Mouse (Mus musculus) midbrain, embryonic 12.5 days (tissue): ENCODE measurements at regions not wholly inside any gene's neighbourhood (a gene's known extent, or its start where the extent isn't known, plus 50 kb on each side); places are given as distances from the start of the nearest gene placed in this dataset.

ENCODE experiments used
- ATAC-seq: fragments of 200-750 bp; cut with Nextera tagmentation; 2 replicates; pipeline ENCODE4 v1.8.0; 2017; ENCODE audit warnings: low read depth, moderate TSS enrichment, moderate library complexity; ENCODE audit not compliant: low FRiP score
- H3K27ac ChIP-seq: fragments of 300-500 bp; sonication (generic); replicated peaks from 2 replicates; pipeline ENCODE4 v1.5.1; 2016; ENCODE audit warnings: mild to moderate bottlenecking
- H3K27me3 ChIP-seq: fragments of 300-500 bp; sonication (generic); 2 replicates; pipeline ENCODE4 v1.6.1; 2016; ENCODE audit warnings: mild to moderate bottlenecking
- H3K36me3 ChIP-seq: fragments of 300-500 bp; sonication (generic); 2 replicates; pipeline ENCODE4 v1.6.1; 2016
- H3K4me1 ChIP-seq: fragments of 300-500 bp; sonication (generic); 2 replicates; pipeline ENCODE4 v1.6.1; 2016
- H3K4me2 ChIP-seq: fragments of 300-500 bp; sonication (generic); replicated peaks from 2 replicates; pipeline ENCODE4 v1.6.1; 2016; ENCODE audit warnings: mild to moderate bottlenecking, moderate library complexity
- H3K4me3 ChIP-seq: fragments of 300-500 bp; sonication (generic); 2 replicates; pipeline ENCODE4 v1.5.1; 2016; ENCODE audit warnings: mild to moderate bottlenecking
- H3K9ac ChIP-seq: fragments of 300-500 bp; sonication (generic); replicated peaks from 2 replicates; pipeline ENCODE4 v1.6.1; 2016; ENCODE audit warnings: mild to moderate bottlenecking, moderate library complexity
- H3K9me3 ChIP-seq: fragments of 300-500 bp; sonication (generic); 2 replicates; pipeline ENCODE4 v1.6.1; 2016; ENCODE audit warnings: mild to moderate bottlenecking
- WGBS: fragments of 180-500 bp; shearing (Covaris S2); methylation state at CpG from one replicate; pipeline ENCODE4 v1.1.7; 2016; 5-methylcytosine and 5-hydroxymethylcytosine counted together

GRCm38 (mm10) chr9:23122524-23122923 lies 100.4 kb upstream of the Bmper start:
- H3K4me2 ChIP-seq, result no peak overlapping the region
- H3K4me3 ChIP-seq, result no peak overlapping the region
- no peaks in the 10 kb centered on the region for H3K9me3 ChIP-seq
- no peak overlapping the region for H3K27ac ChIP-seq
- ATAC-seq, result no peak
- 91% methylated on average over 5 of the region's 5 CpGs for WGBS
- no peaks in the 10 kb centered on the region for H3K27me3 ChIP-seq
- H3K4me1 ChIP-seq, result peaks cover 13% of the 10 kb centered on the region
- no peaks in the 10 kb centered on the region for H3K36me3 ChIP-seq
- no peak overlapping the region for H3K9ac ChIP-seq

GRCm38 (mm10) chr9:23123452-23123851 lies 99.4 kb upstream of the Bmper start:
- Histone ChIP-seq H3K36me3 (no peaks in the 10 kb centered on the region), H3K4me1 (peaks cover 19% of the 10 kb centered on the region), H3K27ac (no peak overlapping the region), H3K4me2 (no peak overlapping the region), H3K9me3 (no peaks in the 10 kb centered on the region), H3K9ac (no peak overlapping the region), H3K27me3 (no peaks in the 10 kb centered on the region), H3K4me3 (no peak overlapping the region)
- WGBS, result 93% methylated on average over 3 of the region's 3 CpGs
- ATAC-seq, result no peak

GRCm38 (mm10) chr9:23125761-23126704 lies 96.8 kb upstream of the Bmper start:
- WGBS, result 30% methylated on average over 10 of the region's 10 CpGs
- Histone ChIP-seq H3K27ac (peak overlapping the region; percentile 20; the same call in 1 of the 2 replicates), H3K4me1 (peaks cover 19% of the 10 kb centered on the region), H3K4me2 (no peak overlapping the region), H3K9me3 (no peaks in the 10 kb centered on the region), H3K27me3 (no peaks in the 10 kb centered on the region), H3K4me3 (no peak overlapping the region), H3K9ac (no peak overlapping the region), H3K36me3 (no peaks in the 10 kb centered on the region)
- peak; percentile 66 for ATAC-seq

- Histone ChIP-seq H3K27ac (no peak overlapping the region; the same call in 1 of the 2 replicates), H3K9ac (no peak overlapping the region), H3K36me3 (no peaks in the 10 kb centered on the region), H3K4me2 (no peak overlapping the region), H3K9me3 (no peaks in the 10 kb centered on the region), H3K27me3 (no peaks in the 10 kb centered on the region), H3K4me3 (no peak overlapping the region), H3K4me1 (peaks cover 19% of the 10 kb centered on the region)
- 38% methylated on average over 9 of the region's 9 CpGs for WGBS
- peak; percentile 67; the same call in 1 of the 2 replicates for ATAC-seq
Observed at GRCm38 (mm10) chr9:23127338-23128017, 95.4 kb upstream of the Bmper start.

GRCm38 (mm10) chr9:23128018-23128369 lies 94.9 kb upstream of the Bmper start:
- Histone ChIP-seq H3K9me3 (no peaks in the 10 kb centered on the region), H3K4me3 (no peak overlapping the region), H3K4me2 (no peak overlapping the region), H3K4me1 (peaks cover 19% of the 10 kb centered on the region), H3K9ac (no peak overlapping the region), H3K27ac (no peak overlapping the region; the same call in 1 of the 2 replicates), H3K36me3 (no peaks in the 10 kb centered on the region), H3K27me3 (no peaks in the 10 kb centered on the region)
- ATAC-seq, result no peak
- WGBS, result 66% methylated on average over 2 of the region's 2 CpGs

- Histone ChIP-seq H3K4me2 (no peak overlapping the region), H3K36me3 (no peaks in the 10 kb centered on the region), H3K9me3 (no peaks in the 10 kb centered on the region), H3K27ac (no peak overlapping the region), H3K4me3 (no peak overlapping the region), H3K4me1 (no peaks in the 10 kb centered on the region), H3K27me3 (no peaks in the 10 kb centered on the region), H3K9ac (no peak overlapping the region)
- no peak for ATAC-seq
- WGBS, result 84% methylated on average over 2 of the region's 2 CpGs
Observed at GRCm38 (mm10) chr9:23134006-23134405, 88.9 kb upstream of the Bmper start.

GRCm38 (mm10) chr9:23134421-23135118 lies 88.3 kb upstream of the Bmper start:
- H3K4me3 ChIP-seq, result no peak overlapping the region
- H3K27me3 ChIP-seq, result no peaks in the 10 kb centered on the region
- H3K9ac ChIP-seq, result no peak overlapping the region
- no peak for ATAC-seq
- no peaks in the 10 kb centered on the region for H3K36me3 ChIP-seq
- no peak overlapping the region for H3K4me2 ChIP-seq
- no peaks in the 10 kb centered on the region for H3K9me3 ChIP-seq
- H3K27ac ChIP-seq, result no peak overlapping the region
- H3K4me1 ChIP-seq, result no peaks in the 10 kb centered on the region
- WGBS, result 80% methylated on average over 12 of the region's 12 CpGs

GRCm38 (mm10) chr9:23136511-23136910 lies 86.4 kb upstream of the Bmper start:
- no peaks in the 10 kb centered on the region for H3K9me3 ChIP-seq
- H3K36me3 ChIP-seq, result no peaks in the 10 kb centered on the region
- ATAC-seq, result no peak
- no peak overlapping the region for H3K4me2 ChIP-seq
- H3K4me1 ChIP-seq, result no peaks in the 10 kb centered on the region
- H3K27ac ChIP-seq, result no peak overlapping the region
- H3K9ac ChIP-seq, result no peak overlapping the region
- H3K4me3 ChIP-seq, result no peak overlapping the region
- H3K27me3 ChIP-seq, result no peaks in the 10 kb centered on the region
- 89% methylated on average over 5 of the region's 5 CpGs for WGBS

- Histone ChIP-seq H3K9ac (no peak overlapping the region), H3K4me3 (no peak overlapping the region), H3K27ac (no peak overlapping the region), H3K4me2 (no peak overlapping the region), H3K27me3 (no peaks in the 10 kb centered on the region), H3K4me1 (no peaks in the 10 kb centered on the region), H3K36me3 (no peaks in the 10 kb centered on the region), H3K9me3 (no peaks in the 10 kb centered on the region)
- no peak for ATAC-seq
- whole genome bisulfite sequencing, result 64% methylated on average over 5 of the region's 5 CpGs
Observed at GRCm38 (mm10) chr9:23137682-23138210, 85.1 kb upstream of the Bmper start.

- Histone ChIP-seq H3K27ac (no peak overlapping the region), H3K9me3 (no peaks in the 10 kb centered on the region), H3K27me3 (no peaks in the 10 kb centered on the region), H3K36me3 (no peaks in the 10 kb centered on the region), H3K4me2 (no peak overlapping the region), H3K4me3 (no peak overlapping the region), H3K4me1 (no peaks in the 10 kb centered on the region), H3K9ac (no peak overlapping the region)
- 36% methylated on average over 4 of the region's 4 CpGs for WGBS
- ATAC-seq, result peak; percentile 63
Observed at GRCm38 (mm10) chr9:23139580-23140162, 83.2 kb upstream of the Bmper start.

- Histone ChIP-seq H3K9me3 (no peaks in the 10 kb centered on the region), H3K4me1 (no peaks in the 10 kb centered on the region), H3K27ac (no peak overlapping the region), H3K27me3 (no peaks in the 10 kb centered on the region), H3K9ac (no peak overlapping the region), H3K4me3 (no peak overlapping the region), H3K4me2 (no peak overlapping the region), H3K36me3 (no peaks in the 10 kb centered on the region)
- 85% methylated on average over 7 of the region's 7 CpGs for WGBS
- no peak for ATAC-seq
Observed at GRCm38 (mm10) chr9:23144281-23144680, 78.6 kb upstream of the Bmper start.
